Mouse (Mus musculus) E14TG2a.4 (cell line): ENCODE results near the gene Olfr1034.
"Not testable (repeated sequence)": the region's sequence is repeated elsewhere in the genome, so short reads cannot be mapped to it uniquely, and the experiment has no call there.

ENCODE experiments used
- CTCF ChIP-seq: conservative IDR thresholded peaks from 2 replicates; pipeline ENCODE4 v1.5.1; 2014; ENCODE audit warnings: low read length
- POU5F1 ChIP-seq: IDR thresholded peaks from 2 replicates; pipeline ENCODE4 v1.6.1; 2014; ENCODE audit warnings: low read length, borderline replicate concordance

DNA sequence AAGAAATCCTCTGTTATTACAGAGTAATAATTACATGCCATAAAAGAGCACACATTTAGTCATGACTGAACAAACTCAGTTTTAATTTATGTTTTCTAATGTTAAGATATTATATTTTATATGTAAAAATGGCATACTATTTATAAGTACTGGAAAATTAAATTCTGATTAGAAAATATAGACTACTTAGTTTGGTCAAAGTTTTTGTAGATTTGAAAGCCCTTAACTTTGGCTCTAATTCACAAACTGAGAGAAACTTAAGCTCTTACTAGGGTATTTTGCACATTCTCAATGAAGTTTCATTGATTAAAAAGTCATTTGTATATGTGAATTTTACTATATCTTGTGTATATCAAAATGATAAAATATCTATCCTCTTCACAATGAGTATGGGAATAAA is 28.0 kb downstream of the Olfr1034 start, which contains the start of gene Olfr1036:
- TF ChIP-seq CTCF, POU5F1: not testable (repeated sequence)
